Mouse (Mus musculus): ENCODE results near the gene Fam57b.

The Fam57b gene

DNA sequence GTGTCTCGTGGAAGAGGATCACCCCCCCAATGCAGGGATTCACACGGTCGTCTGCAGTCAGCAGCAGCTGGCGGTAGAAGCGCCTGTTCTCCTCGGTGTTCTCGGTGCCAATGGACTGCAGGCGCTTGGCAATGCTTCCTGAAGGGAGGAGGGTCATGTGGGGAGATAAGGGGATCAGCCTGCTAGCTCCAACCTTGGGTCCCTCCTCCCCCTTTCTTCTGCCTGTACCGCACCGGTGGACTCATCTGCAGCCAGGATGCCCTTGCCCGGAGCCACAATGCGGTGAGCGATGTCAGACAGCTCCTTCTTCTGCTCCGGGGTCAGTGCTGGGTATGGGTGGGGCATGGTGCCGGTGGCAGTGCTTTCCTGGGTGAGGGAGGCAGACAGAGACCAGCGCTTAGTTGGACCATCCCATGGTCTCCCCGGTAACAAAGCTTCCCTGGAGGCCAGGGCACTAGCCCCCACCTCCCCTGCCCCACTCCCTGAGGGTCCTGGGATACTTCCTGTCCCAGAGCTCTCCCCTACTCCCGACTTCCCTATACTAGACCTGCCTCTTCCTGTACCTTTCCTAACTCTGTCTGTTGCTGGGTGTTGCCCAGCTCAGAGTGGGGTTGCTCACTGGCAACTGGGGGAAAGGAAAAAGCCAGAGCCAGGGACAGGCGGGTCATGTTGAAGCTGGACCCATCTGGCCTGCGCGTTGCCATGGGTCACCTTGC is at the start of gene Fam57b:
Gene Fam57b, plus strand, starts transcription at position 258 of the 716 bp plus-strand sequence.
- DNase-seq (ENCODE audit: low spot score in 2 of 2): no peak

DNA sequence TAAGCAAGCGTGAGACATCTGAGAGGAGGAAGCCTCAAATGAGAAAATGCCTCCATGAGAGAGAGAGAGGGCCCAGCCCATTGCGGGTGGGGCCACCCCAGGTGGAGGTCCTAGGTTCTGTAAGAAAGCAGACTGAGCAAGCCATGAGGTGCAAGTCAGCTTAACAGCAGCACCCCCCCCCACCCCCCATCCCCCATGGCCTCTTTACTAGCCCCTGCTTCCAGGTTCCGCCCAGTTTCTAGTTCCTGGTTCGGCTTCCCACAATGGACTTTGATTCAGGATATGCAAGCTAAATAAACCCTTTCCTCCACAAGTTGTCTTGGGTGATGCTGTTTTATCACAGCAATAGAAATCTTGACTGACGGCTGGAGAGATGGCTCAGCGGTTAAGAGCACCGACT is 48.6 kb upstream of the Fam57b start:
- DNase-seq (ENCODE audit: low spot score in 2 of 2): no peak

DNA sequence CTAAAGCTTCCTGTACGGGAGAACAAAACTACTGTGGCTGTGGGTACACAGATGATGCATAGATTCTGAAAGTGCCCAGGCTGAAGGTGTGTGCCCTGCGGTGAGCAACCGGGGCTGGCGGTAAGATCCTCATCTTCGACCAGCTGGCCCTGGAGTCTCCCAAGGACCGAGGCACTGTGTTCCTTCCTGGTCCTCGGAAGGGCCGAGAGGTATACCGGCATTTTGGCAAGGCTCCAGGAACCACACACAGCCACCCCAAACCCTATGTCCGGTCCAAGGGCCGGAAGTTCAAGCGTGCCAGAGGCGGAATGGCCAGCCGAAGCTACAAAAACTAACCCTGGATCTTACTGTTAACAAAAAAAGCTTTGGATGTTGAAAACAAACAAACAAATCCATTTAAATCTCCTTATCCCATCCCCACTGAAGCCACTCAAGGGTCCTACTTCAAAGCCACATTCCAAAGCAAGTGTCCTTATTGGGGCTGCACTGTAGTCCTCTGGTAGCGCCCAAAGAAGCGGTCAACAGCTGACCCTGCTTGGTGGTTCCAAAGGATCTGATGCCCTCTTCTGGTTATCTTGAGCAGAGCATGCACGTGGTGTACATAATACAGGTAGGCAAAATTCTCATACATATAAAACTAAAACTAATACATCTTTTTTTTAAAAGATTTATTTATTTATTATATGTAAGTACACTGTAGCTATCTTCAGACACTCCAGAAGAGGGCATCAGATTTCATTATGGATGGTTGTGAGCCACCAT is 47.7 kb upstream of the Fam57b start:
- no peak for DNase-seq (ENCODE audit: low spot score in 2 of 2)

DNA sequence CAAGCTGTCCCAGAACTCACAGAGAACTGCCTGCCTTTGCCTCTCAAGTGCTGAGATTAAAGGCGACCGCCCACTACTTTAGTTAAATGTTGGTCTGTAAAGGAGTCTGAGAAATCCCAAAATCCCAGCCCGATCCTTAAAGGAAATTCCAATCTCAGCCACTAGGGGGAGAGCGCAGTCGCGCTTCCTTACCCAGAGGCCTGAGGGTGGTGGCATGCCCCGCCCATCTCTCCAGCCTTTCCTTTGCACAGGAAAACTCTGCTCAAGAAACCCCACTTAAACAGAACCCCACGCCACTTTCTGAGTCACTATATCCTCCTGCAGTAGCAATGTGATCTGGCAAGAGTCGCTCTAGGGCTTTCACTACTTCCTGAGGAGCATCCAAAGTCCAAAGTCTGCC is 42.6 kb upstream of the Fam57b start:
- DNase-seq (ENCODE audit: low spot score in 2 of 2): peak; percentile 73 to 75

DNA sequence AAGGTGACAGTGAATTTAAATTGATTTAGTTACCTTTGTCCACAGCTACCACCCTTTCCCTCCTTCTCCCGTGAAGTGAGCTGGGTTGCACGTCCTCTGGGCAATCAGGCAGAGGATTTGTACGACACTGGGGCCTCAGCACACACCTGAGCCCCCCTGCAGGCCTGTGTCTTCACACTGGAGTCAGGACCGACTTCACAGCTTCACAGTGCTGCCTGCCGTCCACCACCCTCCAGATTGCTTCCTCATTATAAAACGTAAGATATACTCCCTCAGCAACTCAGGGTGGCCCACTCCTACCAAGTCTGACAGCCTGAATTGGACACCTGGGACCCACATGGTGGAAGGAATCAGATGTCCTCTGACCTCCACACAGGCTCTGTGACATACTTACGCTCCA is 38.9 kb upstream of the Fam57b start:
- DNase-seq (ENCODE audit: low spot score in 2 of 2): no peak

DNA sequence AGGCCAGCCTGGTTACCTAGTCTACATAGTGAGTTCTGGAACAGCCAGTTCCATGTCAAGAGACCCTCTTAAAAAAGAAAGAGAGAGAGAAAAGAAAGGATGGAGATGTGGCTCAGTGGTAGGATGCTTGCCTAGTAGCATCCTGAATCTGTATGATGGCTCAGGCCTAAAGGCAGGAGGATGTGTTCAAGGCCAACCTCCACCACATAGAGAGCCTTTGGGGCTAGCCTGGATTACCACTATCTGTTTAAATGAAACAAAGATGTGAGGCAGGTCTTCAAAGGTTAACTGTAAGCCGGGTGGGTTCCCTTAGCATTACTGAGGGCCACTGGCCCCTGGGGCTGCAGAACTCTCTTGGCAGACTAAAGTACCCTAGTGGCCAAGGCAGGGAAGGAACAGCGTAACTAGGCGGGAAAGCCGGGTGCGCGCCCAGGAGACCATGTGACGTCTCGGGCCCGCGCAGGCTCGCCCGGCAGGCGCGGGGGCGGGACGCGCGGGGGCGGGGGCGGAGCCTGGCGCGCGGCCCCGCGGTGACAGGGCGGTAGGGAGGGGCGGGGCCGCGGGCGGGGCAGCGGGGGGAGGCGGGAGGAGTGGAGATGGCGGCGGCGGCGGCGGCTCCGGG is 38.3 kb upstream of the Fam57b start, which contains the start of gene Mapk3:
Gene Mapk3, plus strand, starts transcription at position 552 of the 622 bp plus-strand sequence.
- DNase-seq (ENCODE audit: low spot score in 2 of 2): peak; percentile 81 to 89

DNA sequence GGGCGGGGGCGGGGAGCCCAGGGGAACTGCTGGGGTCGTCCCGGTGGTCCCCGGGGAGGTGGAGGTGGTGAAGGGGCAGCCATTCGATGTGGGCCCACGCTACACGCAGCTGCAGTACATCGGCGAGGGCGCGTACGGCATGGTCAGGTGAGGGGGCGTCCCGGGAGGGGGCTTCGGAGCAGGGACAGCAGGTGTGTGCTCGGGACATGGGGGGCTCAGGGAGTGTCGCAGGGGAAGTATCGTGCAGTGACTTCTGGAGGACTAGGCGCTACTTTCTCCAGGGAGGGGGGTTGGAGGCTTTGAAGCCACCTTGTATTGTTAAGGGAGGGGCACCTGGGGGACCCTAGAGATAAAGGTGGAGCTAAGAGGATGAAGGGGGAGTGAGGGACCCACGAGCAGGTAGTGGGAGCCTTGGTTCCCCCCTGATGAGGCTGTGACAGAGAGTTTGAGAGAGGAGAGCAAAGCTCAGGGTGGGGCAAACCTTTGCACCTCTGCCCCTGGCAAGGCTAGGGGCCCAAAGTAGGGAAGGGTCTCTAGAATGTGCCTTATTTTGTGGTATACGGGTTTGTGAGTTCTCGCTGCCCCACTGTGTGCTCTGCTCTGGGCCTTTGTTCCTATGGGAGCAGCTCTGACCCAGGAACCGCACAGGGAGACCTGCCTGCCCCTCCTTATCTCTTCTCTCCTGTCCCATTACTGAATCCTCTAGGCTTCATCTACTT is 37.6 kb upstream of the Fam57b start:
- DNase-seq (ENCODE audit: low spot score in 2 of 2): no peak

DNA sequence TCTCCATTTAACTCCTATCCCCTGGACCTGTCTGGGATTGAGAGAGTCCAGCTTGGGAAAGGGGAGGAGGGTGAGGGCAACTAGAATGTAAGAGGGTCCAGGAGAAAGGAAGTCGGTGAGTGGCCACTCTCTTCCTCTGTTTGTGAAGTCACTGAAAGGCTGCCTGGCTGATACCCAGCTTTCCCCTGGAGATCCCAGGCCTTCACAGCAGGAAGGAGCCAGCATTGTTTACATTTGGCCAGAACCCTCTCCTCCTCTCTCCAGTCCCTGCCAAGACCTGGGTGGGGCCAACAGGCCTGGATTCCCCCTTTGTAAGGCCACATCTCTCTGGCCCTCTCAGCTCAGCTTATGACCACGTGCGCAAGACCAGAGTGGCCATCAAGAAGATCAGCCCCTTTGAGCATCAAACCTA is 37.1 kb upstream of the Fam57b start:
- DNase-seq (ENCODE audit: low spot score in 2 of 2): peak; percentile 67 to 82

DNA sequence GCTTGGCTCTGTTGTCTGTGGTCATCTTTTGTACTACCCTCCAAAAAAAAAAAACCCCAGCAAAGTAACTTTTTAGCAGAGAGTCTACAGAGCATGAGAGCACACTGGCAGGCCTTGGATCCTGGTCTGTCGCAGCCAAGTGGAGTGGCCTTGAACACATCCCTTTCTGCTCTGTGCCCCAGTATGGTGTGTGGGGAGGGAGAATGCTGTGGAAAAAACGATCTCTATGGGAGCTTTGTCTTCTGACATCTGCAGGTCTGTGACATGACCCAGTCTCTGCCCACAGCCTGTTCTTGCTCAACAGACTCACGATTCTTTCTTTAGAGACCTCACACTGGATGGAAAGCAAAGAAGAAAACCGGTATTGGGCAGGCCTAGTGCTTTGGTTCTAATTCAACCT is 36.5 kb upstream of the Fam57b start:
- no peak for DNase-seq (ENCODE audit: low spot score in 2 of 2)

DNA sequence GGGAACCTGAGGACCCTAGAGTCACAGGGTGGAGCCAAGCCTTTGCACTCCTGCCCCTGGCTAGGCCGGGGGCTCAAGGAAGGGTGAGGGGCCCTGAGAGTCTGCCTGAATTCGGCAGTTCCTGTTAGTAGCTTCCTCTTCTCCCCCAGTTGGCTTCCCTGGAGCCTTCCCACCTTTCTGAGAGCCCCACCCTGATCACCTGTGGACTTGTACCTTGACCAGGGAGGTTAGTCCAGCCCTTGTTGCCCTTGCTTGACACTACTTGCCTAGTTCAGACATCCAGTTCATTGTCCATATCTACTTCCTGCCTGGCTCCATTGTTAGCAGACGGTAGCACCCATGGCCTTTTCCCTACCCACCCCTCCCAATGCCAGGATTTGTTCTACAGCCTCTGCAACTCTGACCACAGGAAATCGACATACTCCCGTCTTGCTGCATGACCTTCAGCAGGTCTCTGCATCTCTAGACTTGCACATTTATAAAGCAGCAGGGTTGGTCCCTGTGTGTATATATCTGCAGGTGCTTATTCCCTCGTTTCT is 35.9 kb upstream of the Fam57b start:
- no peak for DNase-seq (ENCODE audit: low spot score in 2 of 2)

DNA sequence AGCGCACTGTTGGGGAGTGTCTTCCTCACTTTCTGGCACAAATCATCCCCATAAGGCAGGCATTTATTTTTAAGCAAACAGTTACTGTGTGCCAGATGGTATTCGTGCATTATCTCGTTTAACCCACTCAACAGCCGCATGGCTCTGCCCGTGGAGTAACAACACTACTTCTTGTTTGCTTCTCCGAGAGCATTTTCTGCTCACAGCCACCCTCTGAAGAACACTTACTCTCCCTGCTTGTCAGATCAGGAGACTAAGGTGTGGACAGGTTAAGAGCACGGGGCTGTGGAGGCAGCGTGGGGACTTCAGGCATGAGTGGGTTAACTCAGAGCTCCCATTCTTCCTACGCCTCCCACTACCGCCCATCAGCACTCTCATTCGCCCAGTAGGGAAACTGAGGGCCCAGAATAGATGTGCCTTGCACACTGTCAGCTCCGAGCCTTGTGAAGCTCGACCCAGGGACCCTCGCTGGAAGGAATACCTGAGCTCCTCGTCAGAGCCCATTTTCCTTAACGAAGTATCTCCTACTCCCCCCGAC is 34.9 kb upstream of the Fam57b start:
- no peak for DNase-seq (ENCODE audit: low spot score in 2 of 2)

DNA sequence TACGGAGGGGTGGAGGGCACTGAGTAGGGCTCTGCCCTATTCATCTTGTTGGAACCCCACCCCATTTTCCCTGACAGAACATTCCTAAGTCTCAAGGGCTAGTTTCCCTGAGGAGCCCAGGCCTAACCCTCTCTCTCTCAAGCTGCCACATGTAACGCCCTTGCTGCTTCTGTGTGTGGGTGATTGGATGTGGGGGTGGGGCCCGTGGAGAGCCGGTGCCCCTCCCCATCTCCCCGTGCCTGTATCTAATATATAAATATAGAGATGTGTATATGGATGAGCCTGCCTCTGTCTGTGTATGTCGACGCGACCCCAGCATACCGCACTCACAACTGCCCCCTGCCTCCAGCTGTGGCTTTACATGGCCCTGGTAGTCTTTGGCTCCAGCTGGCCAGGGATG is 31.9 kb upstream of the Fam57b start:
- DNase-seq (ENCODE audit: low spot score in 2 of 2): no peak

DNA sequence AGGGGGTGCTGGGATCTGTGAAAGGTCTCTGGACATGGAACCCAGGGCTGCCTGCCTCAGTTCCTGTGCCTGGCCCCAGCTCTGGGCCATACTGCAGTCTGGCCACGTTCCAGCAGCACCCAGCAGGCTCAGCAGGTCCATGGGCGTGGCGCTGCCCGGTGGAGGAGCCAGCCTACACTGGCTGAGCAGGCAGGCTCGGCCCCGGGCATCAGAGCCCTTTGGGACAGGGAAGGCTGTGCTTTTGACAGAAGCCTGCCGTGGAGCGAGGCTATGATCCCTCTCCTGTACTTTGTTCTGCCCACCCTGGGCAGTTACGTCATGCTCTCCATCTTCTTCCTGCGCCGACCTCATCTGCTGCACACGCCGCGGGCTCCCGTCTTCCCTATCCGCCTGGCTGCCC is 31.3 kb upstream of the Fam57b start, which contains the start of gene Gdpd3:
Gene Gdpd3, plus strand, starts transcription at position 134 of the 400 bp plus-strand sequence.
- DNase-seq (ENCODE audit: low spot score in 2 of 2): peak; percentile 55 to 65

DNA sequence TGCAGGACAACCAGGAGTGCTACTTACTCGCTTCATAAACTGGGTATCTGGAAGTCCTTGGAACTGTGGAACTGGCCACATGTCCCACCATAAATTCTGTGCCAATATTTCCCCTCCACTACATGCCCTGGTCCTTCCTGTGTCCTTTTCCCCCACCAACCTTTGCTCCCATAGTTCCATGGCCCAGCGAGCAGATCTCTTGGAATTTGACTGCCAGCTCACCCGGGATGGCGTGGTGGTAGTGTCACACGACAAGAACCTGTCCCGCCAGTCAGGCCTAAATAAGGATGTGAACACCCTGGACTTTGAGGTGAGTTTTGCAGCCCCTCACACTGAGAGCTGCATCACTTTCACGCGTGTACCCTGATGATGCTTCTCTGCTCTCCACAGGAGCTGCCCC is 30.5 kb upstream of the Fam57b start:
- no peak for DNase-seq (ENCODE audit: low spot score in 2 of 2)

DNA sequence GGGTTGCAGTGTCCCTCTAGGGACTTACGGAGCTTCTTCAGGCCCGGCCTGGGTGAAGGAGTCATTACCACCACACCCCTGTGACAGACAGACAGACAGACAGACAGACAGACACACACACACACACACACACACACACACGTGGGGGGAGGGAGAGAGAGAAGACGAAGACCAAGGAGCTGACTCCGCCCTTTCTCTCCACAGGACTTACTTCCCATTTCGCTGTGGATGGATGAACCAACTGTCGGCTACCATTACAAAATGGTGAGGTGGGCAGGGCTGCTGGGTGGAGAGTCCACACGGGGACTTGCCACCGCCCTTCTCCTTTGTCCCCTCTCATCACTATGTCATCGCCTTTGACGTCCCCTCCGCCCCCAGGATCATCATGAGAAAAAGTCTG is 26.7 kb upstream of the Fam57b start:
- no peak for DNase-seq (ENCODE audit: low spot score in 2 of 2)

DNA sequence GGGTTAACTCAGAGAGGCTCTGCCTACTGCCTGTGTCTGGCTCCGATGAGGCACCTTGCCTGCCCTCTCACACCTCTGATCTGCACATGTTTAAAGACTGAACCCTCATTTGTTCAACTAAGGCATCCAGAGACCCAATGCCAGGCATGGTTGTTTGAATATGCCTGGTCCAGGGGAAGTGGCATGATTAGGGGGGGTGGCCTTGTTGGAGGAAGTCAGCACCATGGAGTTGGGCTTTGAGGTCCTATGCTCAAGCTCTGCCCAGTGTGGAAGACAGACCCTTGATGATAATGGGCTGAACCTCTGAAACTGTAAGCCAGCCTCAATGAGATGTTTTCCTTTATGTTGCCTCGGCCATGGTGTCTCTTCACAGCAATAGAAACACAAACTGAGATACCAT is 24.1 kb upstream of the Fam57b start:
- DNase-seq (ENCODE audit: low spot score in 2 of 2): no peak

DNA sequence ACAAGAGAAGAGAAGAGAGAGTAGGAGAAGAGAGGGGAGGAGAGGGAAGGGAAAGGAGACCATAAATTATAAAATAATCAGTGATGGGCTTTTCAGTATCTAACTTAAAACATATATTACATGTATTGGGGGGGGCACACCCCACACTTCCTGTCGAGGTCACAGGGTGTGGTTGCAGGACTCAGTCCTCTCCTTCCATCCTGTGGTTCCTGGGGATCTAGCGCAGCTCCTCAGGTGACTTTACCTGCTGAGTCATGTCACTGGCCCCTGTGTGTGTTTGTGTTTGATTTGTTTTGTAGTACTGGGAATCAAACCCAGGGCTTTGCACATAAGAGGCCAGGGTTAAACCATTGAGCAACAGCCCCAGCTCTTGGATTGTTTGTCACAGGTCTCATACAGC is 23.0 kb upstream of the Fam57b start:
- DNase-seq (ENCODE audit: low spot score in 2 of 2): no peak

DNA sequence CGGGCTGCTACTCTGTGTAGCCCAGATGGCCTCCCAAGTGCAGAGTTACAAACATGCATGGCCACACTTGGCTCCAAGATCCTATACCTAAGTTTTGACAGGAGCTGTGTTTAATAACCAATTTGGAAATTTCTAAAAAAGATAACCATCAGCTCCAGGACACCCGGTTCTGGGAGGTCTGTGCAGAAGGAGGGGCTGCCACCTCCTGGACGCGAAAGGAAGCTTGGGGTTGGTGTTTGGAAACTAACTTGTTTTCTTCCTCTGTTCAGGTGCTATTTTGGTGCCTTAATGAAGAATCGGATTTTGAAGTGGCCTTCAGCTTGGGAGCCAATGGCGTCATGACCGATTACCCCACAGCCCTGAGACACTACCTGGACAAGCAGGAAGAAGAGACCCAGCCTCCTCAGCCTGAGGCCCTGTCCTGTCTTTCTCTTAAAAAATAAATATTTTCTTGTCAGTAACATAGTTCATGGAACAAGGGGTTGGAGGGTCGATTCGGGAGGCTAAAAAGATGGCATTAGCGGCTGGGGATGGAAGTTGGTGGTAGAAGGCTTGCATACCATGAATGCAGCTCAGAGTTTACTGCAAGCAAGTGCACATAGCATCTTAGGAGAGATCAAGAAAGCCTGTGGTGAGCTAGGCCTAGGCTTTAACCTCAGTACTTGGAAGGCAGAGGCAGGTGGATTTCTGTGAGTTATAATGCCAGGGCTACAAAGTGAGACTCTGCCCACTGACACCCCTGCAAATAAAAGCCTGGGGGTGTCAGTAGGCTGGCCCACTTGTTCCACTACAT is 22.1 kb upstream of the Fam57b start:
- DNase-seq (ENCODE audit: low spot score in 2 of 2): no peak

DNA sequence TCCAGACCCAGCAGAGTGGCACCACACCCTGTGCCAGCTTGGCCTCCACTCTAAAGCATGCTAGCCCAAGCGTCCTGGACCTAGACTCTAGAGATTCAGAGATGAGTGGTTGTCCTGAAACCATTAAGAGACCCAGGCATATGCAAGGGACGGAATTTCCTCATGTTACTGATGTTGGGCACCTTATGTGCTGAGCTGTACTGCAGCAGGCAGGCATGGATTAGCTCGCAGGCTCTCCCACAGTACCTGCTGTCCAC is 21.6 kb upstream of the Fam57b start:
- no peak for DNase-seq (ENCODE audit: low spot score in 2 of 2)

DNA sequence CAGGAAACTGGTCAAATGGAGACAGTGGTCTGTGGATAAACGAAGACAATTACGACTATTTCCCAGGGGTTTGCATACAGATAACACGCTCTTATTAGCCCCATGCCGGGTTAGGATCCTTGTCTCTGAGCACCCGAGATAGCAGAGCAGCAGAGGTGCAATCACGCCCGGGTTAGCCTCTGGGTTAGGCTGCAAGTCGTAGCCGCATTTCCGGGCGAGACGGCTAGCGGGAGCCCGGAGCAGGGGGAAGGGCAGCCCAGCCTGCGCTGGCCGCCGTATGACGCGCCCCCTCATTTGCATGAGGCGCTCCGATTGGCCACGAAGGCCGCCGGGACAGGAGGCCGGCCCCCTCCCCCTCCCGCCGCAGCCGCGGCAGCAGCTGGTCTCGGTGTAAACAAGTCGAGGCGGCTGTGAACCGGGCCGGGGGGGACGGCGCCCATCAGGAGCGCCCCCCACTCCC is 20.8 kb upstream of the Fam57b start, which contains the start of gene Ypel3:
Gene Ypel3, plus strand, starts transcription at position 358 of the 460 bp plus-strand sequence.
- peak; percentile 91 to 96 for DNase-seq (ENCODE audit: low spot score in 2 of 2)

DNA sequence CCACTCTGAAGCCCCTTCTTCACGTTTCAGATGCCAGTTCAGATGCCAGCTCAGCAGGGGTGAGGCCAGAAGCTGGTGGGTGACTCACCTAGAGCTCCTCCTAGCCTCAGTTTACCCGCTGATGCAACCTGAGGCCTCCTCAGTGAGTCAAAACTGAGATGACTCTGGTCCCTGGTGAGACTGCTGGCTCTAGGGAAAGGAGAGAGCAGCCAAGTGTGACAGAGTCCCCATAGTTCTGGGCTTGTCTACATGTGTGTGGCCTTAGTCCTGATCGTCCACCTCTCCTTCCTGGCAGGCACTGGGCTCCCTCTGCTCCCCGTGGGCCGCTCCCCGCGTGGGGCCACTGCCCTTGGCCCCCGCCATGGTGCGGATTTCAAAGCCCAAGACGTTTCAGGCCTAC is 20.0 kb upstream of the Fam57b start:
- DNase-seq (ENCODE audit: low spot score in 2 of 2): no peak

Measured in urinary bladder, postnatal 36 days (tissue).